Mouse (Mus musculus) 416B (cell line): ENCODE results near the gene Cadps2.
A peak's percentile ranks its signal among the peaks of the same experiment; 100 is the strongest.

Experiments used
- DNase-seq: peaks from one replicate; pipeline ENCODE4 v3.0.0; 2011; ENCODE audit warnings: low read depth

The Cadps2 gene

DNA sequence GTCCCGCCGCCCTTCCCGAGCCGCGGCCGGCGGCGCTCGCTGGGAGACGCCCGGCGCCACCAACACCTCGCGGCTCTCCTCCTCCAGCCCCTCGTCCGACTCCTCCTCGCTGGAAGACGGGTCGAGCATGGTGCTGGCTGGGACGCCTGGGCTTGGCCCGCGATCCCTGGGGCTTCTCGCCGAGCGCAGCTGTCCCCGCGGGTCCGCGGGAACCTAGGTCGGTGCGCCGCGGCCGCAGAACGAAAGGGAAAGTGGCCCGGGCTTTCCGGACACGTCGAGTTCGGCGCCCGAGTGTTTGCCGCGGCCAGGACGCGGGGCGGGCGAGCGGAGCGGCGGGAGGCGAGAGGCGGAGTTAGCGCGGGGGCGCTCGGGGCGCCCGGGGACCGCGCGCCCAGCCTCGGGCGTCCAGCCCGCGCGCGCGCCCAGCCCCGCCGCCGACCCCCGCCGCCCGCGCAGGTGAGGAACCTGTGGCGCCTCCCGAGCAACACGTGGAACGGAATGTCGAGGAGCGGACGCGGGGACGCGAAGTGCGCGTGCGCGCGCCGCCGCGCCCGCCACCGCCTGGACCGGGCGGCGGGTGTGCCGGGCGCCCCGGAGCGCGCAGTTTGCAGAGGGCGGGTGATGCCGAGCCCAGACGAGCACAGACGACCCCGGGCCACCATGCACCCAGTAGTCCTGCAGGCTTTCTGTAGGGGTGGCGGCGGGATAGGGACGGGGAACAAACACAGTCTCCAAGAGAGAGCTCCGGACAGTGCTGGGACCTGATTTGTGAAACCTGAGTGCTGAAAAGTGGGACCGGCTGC, at the start of gene Cadps2:
Gene Cadps2, minus strand, starts transcription at position 413 of the 803 bp plus-strand sequence.
- DNase-seq, result no peak

DNA sequence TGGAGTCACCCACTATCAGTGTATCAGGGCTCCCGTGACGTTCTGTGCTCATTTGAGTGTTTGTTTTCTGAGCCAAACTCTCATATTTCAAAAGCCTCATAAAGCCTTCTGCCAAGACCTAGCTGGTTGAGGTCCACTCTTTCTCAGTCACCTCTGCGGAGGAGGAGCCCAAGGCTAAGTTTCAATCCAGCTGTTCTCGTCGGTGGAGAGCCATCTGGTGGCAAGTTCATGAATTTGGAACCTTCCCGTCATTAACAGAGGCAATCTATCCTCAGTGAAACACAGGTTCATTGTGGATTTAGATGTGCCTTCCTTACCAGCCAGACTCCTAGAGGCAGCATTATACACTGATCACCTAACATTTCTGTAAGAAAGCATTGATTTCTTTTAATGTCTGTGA, 47.2 kb upstream of the Cadps2 start:
- peak; percentile 14 for DNase-seq

DNA sequence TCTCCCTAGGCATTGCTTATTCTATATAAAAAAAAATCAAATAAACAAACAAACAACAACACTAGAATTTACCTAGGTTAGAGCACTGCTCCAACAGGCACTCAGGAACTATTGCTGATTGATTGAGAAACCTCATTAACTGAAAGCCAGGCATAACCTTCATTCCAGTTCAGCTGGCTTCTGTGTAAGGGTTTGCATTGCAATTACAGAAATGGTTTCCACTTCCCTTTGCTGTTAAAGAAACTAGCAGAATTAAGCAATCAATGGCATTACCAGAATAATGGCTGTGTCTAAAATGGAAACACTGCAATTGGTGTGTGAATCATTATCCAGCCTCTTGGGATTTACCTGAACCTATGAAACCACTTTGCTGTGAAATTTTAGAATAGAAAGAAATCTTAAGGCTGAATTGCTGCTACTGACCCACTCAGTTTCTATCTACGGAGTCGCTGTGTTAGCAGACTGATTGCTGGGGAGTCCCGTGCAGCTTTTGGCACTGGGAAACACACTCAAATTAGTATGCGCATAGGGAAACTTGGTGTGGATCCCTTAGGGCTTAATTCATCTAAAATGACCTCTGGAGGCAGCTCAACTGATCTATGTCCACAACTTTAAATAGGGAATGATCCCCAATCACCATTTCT, 37.7 kb upstream of the Cadps2 start:
- no peak for DNase-seq

DNA sequence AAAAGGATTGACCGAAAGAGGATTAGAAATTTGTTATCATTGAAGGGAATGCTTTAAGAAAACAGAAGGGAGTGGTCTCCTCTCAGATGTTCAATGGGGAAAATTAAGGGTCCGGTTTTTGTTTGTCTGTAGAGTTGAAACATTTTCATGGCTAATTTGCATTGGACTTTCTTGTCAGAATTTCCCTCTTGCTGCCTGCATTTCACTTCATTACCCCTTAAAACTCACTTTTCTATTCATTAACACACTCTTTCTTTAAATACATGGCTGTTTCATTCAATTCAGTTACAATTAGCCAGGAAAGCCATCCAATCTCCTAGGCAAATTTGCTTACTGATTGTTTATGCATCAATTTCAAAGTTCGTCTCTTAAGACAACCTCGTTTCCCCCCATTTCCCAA, 37.1 kb upstream of the Cadps2 start:
- DNase-seq, result no peak

DNA sequence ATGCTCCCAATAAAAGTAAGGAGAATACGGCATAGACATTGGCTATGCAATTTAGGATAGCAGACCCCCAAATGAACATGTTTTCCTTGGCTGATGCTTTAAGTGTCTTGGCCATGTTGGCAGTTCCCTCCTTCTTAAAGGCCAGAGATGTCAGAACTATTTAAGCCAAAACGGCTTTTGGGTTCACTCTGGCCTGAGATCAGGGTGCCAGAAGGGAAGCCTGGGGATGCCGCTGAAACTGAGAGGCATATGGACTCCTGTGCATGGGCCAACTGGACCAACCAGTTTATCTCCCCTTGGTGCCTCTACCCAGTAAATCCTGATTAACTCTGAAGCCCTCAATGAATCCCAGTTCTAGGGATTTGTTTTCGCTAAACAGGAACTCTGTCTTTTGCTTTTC, 34.6 kb upstream of the Cadps2 start:
- DNase-seq, result no peak

DNA sequence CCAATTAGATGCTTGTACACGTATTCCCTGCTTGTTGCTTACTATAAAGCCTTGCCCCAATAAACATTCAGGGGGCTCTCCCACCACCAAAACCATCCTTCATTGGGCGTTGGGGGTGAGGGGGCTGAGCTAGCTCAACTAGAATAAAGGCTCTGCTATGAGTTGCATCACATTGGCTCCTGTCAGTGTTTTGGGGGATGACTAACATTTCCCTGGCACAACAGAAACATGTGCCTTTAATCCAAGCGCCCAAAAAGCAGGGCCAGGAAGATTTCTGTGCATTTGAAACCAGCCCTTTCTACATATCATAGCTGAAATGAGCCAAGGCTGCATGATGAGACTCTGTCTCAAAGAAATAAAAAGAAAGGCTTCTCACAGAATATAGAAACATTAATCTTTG, 34.0 kb upstream of the Cadps2 start:
- DNase-seq, result no peak

DNA sequence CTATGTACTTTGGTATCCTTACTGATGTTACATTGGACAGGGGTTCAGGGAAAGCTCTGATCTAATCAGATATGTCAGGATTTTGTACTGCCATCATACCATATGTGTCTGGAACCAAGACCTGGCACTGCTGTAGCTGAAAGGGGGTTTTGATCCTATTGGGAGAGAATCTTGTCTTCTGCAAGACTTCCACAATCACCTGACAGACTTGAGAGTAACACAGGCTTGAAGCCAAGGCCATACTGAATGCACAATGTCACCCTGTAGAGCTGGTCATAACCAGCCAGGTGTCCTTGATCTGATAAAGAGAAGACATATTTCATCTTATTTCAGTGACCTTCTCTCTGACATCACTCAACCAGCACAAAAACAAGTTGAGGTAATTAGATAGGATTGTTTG, 30.8 kb upstream of the Cadps2 start:
- no peak for DNase-seq

DNA sequence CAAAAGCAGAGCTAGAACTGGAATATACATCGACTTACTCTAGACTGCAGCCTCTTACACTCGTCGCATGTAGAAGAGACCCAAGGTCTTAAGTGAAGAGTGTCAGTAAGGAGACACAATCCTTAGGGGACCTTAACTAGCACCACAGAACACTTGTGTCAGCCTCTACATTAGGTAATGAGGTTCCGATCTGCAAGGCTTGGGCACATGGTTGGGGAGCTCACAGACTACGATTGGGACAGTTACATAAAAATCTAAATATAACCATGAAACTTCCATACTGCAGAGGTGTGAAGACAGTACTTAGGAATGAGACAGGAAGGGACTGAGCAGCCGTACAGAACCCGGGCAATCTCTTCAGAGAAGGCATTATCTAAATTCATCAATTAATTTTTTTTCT, 27.1 kb upstream of the Cadps2 start:
- DNase-seq, result no peak

DNA sequence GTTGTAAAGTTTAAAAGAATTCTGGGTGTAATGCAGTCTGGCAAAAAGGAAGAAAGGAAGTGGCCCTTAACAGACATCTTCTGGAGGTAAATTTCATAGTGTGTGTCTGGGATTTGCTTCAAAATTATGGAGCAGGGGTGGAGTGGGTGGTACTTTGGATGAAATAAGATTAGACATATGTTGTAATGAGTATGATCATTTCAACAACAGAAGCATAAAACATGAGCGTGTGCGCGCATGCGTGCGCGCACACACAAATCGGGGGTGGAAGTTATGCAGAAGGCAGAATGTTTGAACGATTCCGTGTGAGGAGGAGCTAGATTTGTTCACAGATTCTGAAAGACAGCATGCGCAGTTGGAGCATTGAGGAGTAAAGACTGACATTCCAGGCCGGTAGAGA, 14.2 kb upstream of the Cadps2 start:
- no peak for DNase-seq

DNA sequence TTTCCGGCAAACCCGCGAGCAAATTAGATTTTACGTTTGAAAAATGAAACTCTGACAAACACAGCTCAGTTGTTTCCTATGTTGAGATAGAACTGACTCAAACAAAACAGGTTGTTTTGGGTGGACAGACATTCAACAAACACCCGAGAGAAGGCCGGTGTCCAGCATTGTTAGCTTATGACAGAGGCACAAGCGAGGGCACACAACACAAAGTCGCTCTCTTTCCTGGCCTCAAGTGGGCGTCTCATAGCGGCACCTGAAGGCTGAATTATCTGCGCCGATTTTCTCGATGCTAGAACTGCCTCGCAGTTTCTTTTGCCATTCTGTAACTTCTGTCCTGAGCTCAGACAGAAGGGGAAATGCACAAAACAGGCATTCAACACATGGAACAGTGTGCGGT, 780 bp upstream of the Cadps2 start:
- DNase-seq, result no peak

DNA sequence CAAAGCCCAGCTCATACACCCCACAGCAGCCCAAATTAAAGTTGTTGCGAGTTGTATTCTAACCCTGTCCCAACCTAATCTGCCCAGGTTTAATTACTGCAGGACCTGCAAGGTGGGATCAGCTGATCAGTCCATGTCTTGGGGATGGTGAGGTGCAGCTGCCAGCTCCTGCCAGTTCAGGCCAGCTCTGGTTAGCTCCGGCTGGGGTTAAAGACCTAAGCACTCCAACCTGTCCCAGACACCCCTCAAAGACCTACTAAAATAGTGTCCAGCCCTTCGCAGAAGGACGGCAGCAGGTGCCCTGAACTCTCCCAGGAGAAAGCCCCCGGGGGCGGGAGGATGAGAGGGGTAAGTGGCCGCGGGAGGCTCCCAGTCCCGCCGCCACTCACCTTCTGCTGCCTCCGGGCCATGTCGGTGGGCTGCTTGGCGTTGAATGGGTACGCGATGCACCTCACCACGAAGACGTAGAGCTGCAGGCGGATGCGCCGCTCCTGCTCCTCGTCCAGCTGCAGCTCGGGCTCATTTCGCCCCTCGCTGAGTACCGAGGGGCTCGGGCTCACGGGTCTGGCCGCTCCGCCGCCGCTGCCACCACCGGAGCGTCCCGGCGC, 716 bp downstream of the Cadps2 start:
- no peak for DNase-seq

DNA sequence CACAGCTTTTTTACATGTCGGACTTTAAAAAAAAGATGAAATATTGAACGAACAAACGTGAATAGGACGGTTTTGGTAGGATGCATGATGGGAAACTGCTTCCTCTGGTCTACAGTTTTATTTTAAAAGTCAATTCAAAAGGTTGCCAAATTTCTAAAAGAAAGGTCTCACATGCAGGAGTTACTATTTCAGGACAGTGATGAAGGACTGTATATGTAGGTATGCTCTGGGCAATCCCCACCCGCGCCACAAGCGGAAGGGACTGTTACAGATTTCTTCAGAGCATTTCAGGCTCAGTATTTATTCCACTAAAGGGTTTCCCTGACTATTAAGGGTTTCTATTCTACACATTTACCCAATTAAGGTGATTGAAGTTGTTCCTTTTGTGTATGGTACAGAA, 1.6 kb downstream of the Cadps2 start:
- DNase-seq, result no peak

DNA sequence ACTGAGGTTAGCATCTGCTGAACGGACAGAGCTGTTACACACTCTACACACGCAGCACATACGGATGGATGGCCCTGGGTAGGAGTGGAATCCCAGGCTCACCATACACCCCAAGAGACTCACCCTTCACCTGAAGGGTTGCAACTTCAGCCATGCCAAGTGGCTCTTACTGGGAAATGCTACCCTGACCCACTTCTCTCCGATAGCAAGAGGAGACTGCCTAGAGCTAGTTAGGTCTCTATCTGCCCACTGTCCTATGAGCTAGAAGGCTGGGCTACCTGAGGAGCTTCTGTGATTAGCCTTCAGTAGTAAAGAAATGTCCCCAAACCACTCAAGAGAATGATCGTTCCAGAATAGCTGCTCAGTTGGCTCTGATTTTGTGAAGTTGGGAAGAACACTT, 2.1 kb downstream of the Cadps2 start:
- no peak for DNase-seq

DNA sequence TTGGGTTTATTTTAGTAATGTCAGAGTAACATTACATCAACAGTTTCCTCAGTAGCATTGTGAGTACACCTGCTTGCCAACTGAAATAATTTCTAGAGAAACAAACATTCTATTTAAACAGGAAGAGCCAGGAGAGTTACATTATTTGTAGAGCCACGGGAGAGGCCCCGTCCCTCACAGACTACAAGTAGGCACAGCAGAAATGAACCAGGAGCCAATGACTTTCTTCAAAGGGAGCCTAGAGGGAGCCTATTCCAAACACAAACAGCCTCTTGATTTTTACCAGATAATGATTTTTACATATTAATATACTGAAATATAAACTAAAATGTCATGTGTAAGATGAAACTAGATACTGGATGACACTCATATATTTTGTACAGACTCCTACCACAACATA, 2.5 kb downstream of the Cadps2 start:
- no peak for DNase-seq

DNA sequence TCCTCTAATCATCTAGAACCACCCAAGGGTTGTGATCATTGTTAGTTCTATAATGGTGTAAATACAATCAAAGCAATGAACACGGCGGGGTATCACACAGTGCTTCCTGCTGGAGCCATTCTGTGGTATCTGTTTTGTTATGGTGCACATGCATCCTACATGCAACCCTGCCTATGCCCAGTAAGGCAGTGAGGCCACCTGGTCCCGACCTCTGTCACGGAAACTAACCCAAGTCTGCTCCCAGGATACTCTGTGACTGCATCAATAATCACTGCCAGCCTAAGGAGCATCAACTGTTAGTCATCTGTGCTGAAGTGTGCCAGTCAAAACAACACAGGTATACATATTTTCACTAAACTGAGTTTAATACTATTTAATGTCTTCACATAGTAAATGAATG, 3.7 kb downstream of the Cadps2 start:
- no peak for DNase-seq

DNA sequence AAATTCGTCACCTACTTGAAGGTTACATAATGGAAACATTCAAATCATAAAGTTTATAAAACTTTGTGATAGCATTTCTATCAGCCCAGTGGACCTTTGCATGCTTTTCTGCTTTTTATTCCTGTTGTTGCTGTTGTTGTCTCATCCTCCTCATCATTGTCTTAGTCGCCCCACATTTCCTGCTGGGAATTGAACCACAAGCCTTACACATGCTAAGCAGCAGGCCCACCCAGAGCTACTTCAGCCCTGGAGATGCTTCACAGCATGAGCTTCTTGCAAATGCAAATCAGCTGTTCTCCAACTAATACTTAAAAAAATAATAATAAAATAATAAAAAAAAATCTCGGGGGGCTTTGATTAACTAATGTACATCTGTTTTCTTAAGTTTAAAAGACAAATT, 8.5 kb downstream of the Cadps2 start:
- no peak for DNase-seq

DNA sequence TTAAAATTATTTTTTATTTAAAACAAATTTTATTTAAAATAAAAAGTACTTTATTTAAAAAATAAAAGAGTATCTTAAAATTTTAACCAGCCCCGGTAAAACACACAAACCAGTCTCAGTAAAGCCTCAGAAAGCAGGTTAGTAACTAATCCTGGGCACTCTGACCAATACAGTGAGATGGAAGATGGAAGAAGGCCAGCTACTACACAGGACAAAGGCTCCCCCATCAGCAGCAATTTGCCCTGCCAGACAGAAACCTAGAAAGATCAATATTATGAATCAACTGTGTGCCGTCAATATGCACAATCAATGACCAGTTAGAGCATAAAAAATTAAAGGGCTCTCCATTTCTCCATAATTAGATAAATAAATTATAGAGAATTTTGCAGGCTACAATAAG, 9.9 kb downstream of the Cadps2 start:
- no peak for DNase-seq

DNA sequence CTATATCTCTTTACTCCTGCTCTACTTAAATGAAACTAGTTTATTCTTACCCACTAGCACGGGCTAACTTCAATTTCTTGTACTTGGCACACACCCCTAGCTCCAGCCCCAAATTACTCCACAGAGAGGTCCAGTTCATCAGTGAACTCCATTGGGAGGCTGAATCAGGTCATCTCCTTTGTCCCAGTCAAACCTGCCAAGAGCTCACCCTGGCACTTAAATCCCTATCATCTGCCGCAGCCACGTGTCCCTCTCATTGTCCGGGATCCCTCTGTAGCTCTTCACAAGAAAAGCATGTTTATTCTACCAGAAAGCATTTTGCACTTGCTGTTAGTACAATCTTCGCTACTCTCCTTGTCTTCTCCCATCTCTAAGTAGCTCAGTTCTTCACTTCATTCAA, 17.4 kb downstream of the Cadps2 start:
- DNase-seq, result no peak

DNA sequence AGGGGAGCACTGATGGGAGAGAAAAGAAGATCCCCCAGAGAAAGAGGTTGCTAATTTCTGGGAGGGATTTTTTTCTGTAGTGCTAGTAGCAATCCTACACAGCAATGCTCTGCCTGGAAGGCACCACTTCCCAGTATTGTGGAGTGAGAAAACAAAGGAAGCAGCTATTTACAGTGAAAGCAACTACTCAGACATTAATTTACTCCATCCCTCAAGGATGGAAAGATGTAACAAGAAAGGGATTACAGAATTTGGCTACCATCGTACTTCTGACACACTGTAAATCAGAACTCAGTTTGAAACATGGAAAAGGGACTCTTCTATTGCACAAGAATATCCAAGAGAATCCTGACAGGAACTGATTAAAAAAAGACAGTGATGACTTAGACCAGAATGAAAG, 29.1 kb downstream of the Cadps2 start:
- DNase-seq, result no peak

DNA sequence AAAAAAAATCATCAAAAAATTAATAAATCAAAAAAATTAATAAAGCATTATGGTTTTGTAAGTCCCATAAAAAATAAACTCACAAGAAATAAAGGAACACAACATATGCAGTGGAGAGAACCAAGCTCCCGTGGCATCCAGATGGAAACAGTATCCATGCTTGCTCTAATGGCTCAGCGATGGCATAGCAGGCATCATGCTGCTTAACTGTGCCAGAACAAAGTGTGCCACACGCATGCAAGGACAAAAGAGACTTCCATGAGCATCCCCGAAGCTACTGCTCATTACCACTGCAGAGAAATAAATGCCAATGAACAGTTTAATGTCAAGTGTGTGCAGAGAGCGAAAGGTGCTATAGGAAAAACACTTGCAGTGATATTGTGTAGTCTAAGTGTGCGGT, 29.9 kb downstream of the Cadps2 start:
- DNase-seq, result no peak

DNA sequence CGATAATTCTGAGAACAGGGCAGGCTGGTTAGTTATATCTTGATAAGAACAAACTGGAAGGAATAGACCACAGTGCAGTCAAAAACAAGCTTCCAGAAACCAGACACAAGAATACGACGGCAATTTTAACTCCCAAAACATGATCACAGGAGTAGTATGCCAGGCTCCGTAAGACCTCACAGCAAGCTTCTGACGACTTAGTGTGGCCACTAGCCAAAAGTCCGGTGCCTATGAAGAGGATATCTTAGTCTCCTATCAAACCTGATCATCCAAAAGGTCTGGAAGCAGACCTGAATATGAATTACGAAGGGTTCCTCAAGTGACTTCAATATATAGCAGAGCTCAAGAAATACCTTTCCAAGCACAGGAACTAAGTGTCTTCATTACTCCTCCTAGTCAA, 33.9 kb downstream of the Cadps2 start:
- DNase-seq, result no peak

DNA sequence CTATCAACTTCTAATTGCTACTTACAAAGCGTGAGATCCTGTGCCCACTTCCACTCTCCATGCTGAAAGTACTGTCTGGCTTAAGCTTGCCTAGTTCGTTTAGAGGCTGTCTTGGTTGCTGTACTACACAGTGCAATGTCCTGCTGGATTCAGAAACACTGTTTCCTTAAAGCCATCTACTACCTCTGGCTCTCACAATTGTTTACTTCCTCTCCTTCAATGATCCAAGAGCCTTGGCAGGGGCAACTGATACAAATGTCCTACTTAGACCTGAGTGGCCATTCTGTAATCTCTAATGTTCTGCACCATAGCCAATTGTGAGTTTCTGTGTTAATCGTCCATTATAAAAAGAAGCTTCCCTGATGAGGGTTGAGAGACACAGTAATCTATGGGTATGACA, 47.4 kb downstream of the Cadps2 start:
- no peak for DNase-seq

DNA sequence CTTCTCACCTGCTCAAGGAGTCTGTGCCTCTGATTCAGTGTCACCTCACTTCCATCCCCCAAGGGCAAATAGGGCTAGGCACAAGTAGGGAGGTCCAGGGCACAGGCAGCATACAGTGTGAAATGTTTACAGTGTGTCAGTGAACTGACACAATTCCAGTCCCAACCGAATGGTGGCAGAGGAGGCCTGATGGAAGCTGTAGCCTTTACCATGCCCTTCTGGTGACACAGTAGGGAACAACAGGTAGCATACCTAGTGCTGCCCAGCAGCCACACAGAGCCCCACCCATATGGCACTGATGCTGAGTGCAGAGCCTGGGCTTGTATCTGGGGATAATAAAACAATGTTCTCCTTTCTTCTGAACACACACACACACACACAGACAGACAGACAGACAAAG, 61.6 kb downstream of the Cadps2 start:
- DNase-seq, result no peak

DNA sequence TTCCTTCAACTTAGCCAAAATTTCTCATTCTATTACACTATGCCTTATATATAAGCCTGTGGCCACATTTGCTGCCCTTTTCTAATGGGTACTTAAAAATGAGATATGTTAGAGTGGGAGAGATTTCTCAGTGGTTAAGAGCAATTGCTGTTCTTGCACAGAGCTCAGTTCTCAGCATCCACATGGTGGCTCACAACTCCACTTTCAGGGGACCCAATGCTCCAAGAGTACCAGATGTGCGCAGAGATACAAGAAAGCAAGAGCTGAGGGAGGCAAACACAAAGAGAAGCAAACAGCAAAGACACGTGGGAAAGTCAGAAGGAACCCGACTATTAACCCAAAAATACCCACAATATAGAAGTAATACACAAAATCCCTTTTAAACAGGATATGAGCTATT, 77.0 kb downstream of the Cadps2 start:
- no peak for DNase-seq
